Mouse (Mus musculus): ENCODE measurements around the gene Manbal. TPM values are rescaled to one million over a fixed set of nuclear protein-coding genes. Genes with fewer than 3 reads are reported as not detected.

The Manbal gene
- polyA plus RNA-seq, 1 experiment from 2014 or later: 47.8 TPM

- no peak overlapping the region for H3K4me3 ChIP-seq (replicated peaks; ENCODE audit: low read depth, low read length)
- no peak for ATAC-seq (ENCODE audit: low FRiP score, low TSS enrichment)
- no peak overlapping the region for H3K27ac ChIP-seq (replicated peaks; ENCODE audit: low read depth, low read length)
- no peaks in the 10 kb centered on the region for H3K9me3 ChIP-seq (ENCODE audit: control insufficient read depth, low read length)
- H3K27me3 ChIP-seq (ENCODE audit: control insufficient read depth, insufficient read depth, low read length): no peaks in the 10 kb centered on the region
- H3K9ac ChIP-seq (replicated peaks; ENCODE audit: low read length): no peak overlapping the region
- no peaks in the 10 kb centered on the region for H3K36me3 ChIP-seq (ENCODE audit: control insufficient read depth, insufficient read depth, low read length)
- no peak for DNase-seq
- WGBS: 80% methylated on average over 4 of the region's 4 CpGs
- H3K4me2 ChIP-seq (ENCODE audit: low read length): no peak overlapping the region
- H3K4me1 ChIP-seq (ENCODE audit: control insufficient read depth, insufficient read depth, low read length): peaks cover 12% of the 10 kb centered on the region
Observed at GRCm38 (mm10) chr2:157353183-157353582, 14.2 kb upstream of the Manbal start.

- ATAC-seq (ENCODE audit: low FRiP score, low TSS enrichment): no peak
- Histone ChIP-seq H3K27me3 (ENCODE audit: control insufficient read depth, insufficient read depth, low read length) (no peaks in the 10 kb centered on the region), H3K27ac (replicated peaks; ENCODE audit: low read depth, low read length) (0 out of 2 replicates have a peak overlapping the region, but pooled peaks have one; percentile 32), H3K9ac (replicated peaks; ENCODE audit: low read length) (no peak overlapping the region), H3K4me3 (replicated peaks; ENCODE audit: low read depth, low read length) (no peak overlapping the region), H3K36me3 (ENCODE audit: control insufficient read depth, insufficient read depth, low read length) (no peaks in the 10 kb centered on the region), H3K9me3 (ENCODE audit: control insufficient read depth, low read length) (no peaks in the 10 kb centered on the region), H3K4me2 (ENCODE audit: low read length) (no peak overlapping the region), H3K4me1 (ENCODE audit: control insufficient read depth, insufficient read depth, low read length) (peaks cover 3% of the 10 kb centered on the region)
- DNase-seq: no peak
- 56% methylated on average over 3 of the region's 3 CpGs for WGBS
Observed at GRCm38 (mm10) chr2:157354106-157354505, 13.3 kb upstream of the Manbal start.

- 91% methylated on average over 5 of the region's 5 CpGs for WGBS
- Histone ChIP-seq H3K4me1 (ENCODE audit: control insufficient read depth, insufficient read depth, low read length) (no peaks in the 10 kb centered on the region), H3K36me3 (ENCODE audit: control insufficient read depth, insufficient read depth, low read length) (no peaks in the 10 kb centered on the region), H3K9ac (replicated peaks; ENCODE audit: low read length) (no peak overlapping the region), H3K27me3 (ENCODE audit: control insufficient read depth, insufficient read depth, low read length) (no peaks in the 10 kb centered on the region), H3K9me3 (ENCODE audit: control insufficient read depth, low read length) (no peaks in the 10 kb centered on the region), H3K27ac (replicated peaks; ENCODE audit: low read depth, low read length) (no peak overlapping the region), H3K4me3 (replicated peaks; ENCODE audit: low read depth, low read length) (no peak overlapping the region), H3K4me2 (ENCODE audit: low read length) (no peak overlapping the region)
- DNase-seq (no peak), ATAC-seq (ENCODE audit: low FRiP score, low TSS enrichment) (no peak)
Observed at GRCm38 (mm10) chr2:157360028-157360427, 7.4 kb upstream of the Manbal start.

- WGBS: 92% methylated on average over 3 of the region's 3 CpGs
- Histone ChIP-seq H3K27me3 (ENCODE audit: control insufficient read depth, insufficient read depth, low read length) (no peaks in the 10 kb centered on the region), H3K4me1 (ENCODE audit: control insufficient read depth, insufficient read depth, low read length) (peaks cover 8% of the 10 kb centered on the region), H3K27ac (replicated peaks; ENCODE audit: low read depth, low read length) (no peak overlapping the region), H3K9ac (replicated peaks; ENCODE audit: low read length) (no peak overlapping the region), H3K9me3 (ENCODE audit: control insufficient read depth, low read length) (no peaks in the 10 kb centered on the region), H3K36me3 (ENCODE audit: control insufficient read depth, insufficient read depth, low read length) (no peaks in the 10 kb centered on the region), H3K4me3 (replicated peaks; ENCODE audit: low read depth, low read length) (no peak overlapping the region), H3K4me2 (ENCODE audit: low read length) (no peak overlapping the region)
- ATAC-seq (ENCODE audit: low FRiP score, low TSS enrichment) (no peak), DNase-seq (no peak)
Observed at GRCm38 (mm10) chr2:157363031-157363430, 4.4 kb upstream of the Manbal start.

GRCm38 (mm10) chr2:157366762-157367161 is 632 bp upstream of the Manbal start:
- Histone ChIP-seq H3K36me3 (ENCODE audit: control insufficient read depth, insufficient read depth, low read length) (no peaks in the 10 kb centered on the region), H3K27ac (replicated peaks; ENCODE audit: low read depth, low read length) (peak overlapping the region; percentile 92), H3K4me3 (replicated peaks; ENCODE audit: low read depth, low read length) (peak overlapping the region; percentile 86), H3K9ac (replicated peaks; ENCODE audit: low read length) (no peak overlapping the region; the same call in 1 of the 2 replicates), H3K4me2 (ENCODE audit: low read length) (peak overlapping the region; percentile 88), H3K27me3 (ENCODE audit: control insufficient read depth, insufficient read depth, low read length) (no peaks in the 10 kb centered on the region), H3K9me3 (ENCODE audit: control insufficient read depth, low read length) (no peaks in the 10 kb centered on the region), H3K4me1 (ENCODE audit: control insufficient read depth, insufficient read depth, low read length) (peaks cover 19% of the 10 kb centered on the region)
- WGBS: 86% methylated on average over 9 of the region's 9 CpGs
- DNase-seq (no peak), ATAC-seq (ENCODE audit: low FRiP score, low TSS enrichment) (no peak)

GRCm38 (mm10) chr2:157367991-157368390 is 597 bp downstream of the Manbal start:
- Histone ChIP-seq H3K4me2 (ENCODE audit: low read length) (peak overlapping the region; percentile 88), H3K4me3 (replicated peaks; ENCODE audit: low read depth, low read length) (peak overlapping the region; percentile 86), H3K27ac (replicated peaks; ENCODE audit: low read depth, low read length) (peak overlapping the region; percentile 92), H3K27me3 (ENCODE audit: control insufficient read depth, insufficient read depth, low read length) (no peaks in the 10 kb centered on the region), H3K9me3 (ENCODE audit: control insufficient read depth, low read length) (no peaks in the 10 kb centered on the region), H3K36me3 (ENCODE audit: control insufficient read depth, insufficient read depth, low read length) (peaks cover 5% of the 10 kb centered on the region; the same call in 1 of the 2 replicates), H3K4me1 (ENCODE audit: control insufficient read depth, insufficient read depth, low read length) (peaks cover 19% of the 10 kb centered on the region), H3K9ac (replicated peaks; ENCODE audit: low read length) (peak overlapping the region; percentile 90)
- DNase-seq: no peak
- 12% methylated on average over 13 of the region's 13 CpGs for WGBS
- ATAC-seq (ENCODE audit: low FRiP score, low TSS enrichment): no peak

GRCm38 (mm10) chr2:157371696-157372095 is 4.3 kb downstream of the Manbal start:
- Histone ChIP-seq H3K4me3 (replicated peaks; ENCODE audit: low read depth, low read length) (no peak overlapping the region), H3K27me3 (ENCODE audit: control insufficient read depth, insufficient read depth, low read length) (no peaks in the 10 kb centered on the region), H3K36me3 (ENCODE audit: control insufficient read depth, insufficient read depth, low read length) (peaks cover 5% of the 10 kb centered on the region; the same call in 1 of the 2 replicates), H3K27ac (replicated peaks; ENCODE audit: low read depth, low read length) (no peak overlapping the region), H3K4me1 (ENCODE audit: control insufficient read depth, insufficient read depth, low read length) (peaks cover 35% of the 10 kb centered on the region), H3K4me2 (ENCODE audit: low read length) (no peak overlapping the region), H3K9me3 (ENCODE audit: control insufficient read depth, low read length) (no peaks in the 10 kb centered on the region), H3K9ac (replicated peaks; ENCODE audit: low read length) (no peak overlapping the region)
- whole genome bisulfite sequencing: 87% methylated on average over 6 of the region's 6 CpGs
- ATAC-seq (ENCODE audit: low FRiP score, low TSS enrichment): no peak
- no peak for DNase-seq

- Histone ChIP-seq H3K9me3 (ENCODE audit: control insufficient read depth, low read length) (no peaks in the 10 kb centered on the region), H3K4me1 (ENCODE audit: control insufficient read depth, insufficient read depth, low read length) (peaks cover 23% of the 10 kb centered on the region), H3K27me3 (ENCODE audit: control insufficient read depth, insufficient read depth, low read length) (no peaks in the 10 kb centered on the region), H3K27ac (replicated peaks; ENCODE audit: low read depth, low read length) (no peak overlapping the region), H3K4me3 (replicated peaks; ENCODE audit: low read depth, low read length) (no peak overlapping the region), H3K9ac (replicated peaks; ENCODE audit: low read length) (no peak overlapping the region), H3K36me3 (ENCODE audit: control insufficient read depth, insufficient read depth, low read length) (peaks cover 5% of the 10 kb centered on the region; the same call in 1 of the 2 replicates), H3K4me2 (ENCODE audit: low read length) (no peak overlapping the region)
- DNase-seq (no peak), ATAC-seq (ENCODE audit: low FRiP score, low TSS enrichment) (no peak)
- WGBS: 84% methylated on average over 3 of the region's 3 CpGs
Observed at GRCm38 (mm10) chr2:157373681-157374080, 6.3 kb downstream of the Manbal start.

GRCm38 (mm10) chr2:157375051-157375450 is 7.7 kb downstream of the Manbal start:
- H3K27ac ChIP-seq (replicated peaks; ENCODE audit: low read depth, low read length): no peak overlapping the region
- H3K4me1 ChIP-seq (ENCODE audit: control insufficient read depth, insufficient read depth, low read length): peaks cover 18% of the 10 kb centered on the region
- DNase-seq (no peak), ATAC-seq (ENCODE audit: low FRiP score, low TSS enrichment) (no peak)
- no peak overlapping the region for H3K4me3 ChIP-seq (replicated peaks; ENCODE audit: low read depth, low read length)
- 53% methylated on average over 8 of the region's 8 CpGs for WGBS
- H3K9ac ChIP-seq (replicated peaks; ENCODE audit: low read length): no peak overlapping the region
- no peak overlapping the region for H3K4me2 ChIP-seq (ENCODE audit: low read length)
- peaks cover 18% of the 10 kb centered on the region; the same call in 1 of the 2 replicates for H3K36me3 ChIP-seq (ENCODE audit: control insufficient read depth, insufficient read depth, low read length)
- H3K9me3 ChIP-seq (ENCODE audit: control insufficient read depth, low read length): no peaks in the 10 kb centered on the region
- no peaks in the 10 kb centered on the region for H3K27me3 ChIP-seq (ENCODE audit: control insufficient read depth, insufficient read depth, low read length)

Data from midbrain, embryonic 14.5 days (tissue).